Mouse (Mus musculus) heart, adult 2 months (tissue): ENCODE data around the gene Enkd1. TPM values are rescaled to one million over a fixed set of nuclear protein-coding genes. Genes with fewer than 3 reads are reported as not detected.

ENCODE experiments used
- DNase-seq, 2 experiments: peaks; one replicate each; pipeline ENCODE4 v3.0.0; 2021
- H3K27ac ChIP-seq: fragments of 200-600 bp; 2 replicates; pipeline ENCODE4 v1.8.1; 2022
- H3K27me3 ChIP-seq: fragments of 200-500 bp; 2 replicates; pipeline ENCODE4 v1.6.1; 2012; ENCODE audit warnings: mild to moderate bottlenecking, low read length, inconsistent platforms, mixed read lengths; ENCODE audit not compliant: control insufficient read depth, insufficient read depth
- H3K36me3 ChIP-seq: fragments of 200-500 bp; 2 replicates; pipeline ENCODE4 v1.6.1; 2012; ENCODE audit warnings: low read length, inconsistent platforms; ENCODE audit not compliant: control insufficient read depth, insufficient read depth
- H3K4me1 ChIP-seq: fragments of 200-500 bp; 2 replicates; pipeline ENCODE4 v1.6.1; 2011; ENCODE audit warnings: low read length; ENCODE audit not compliant: control insufficient read depth, insufficient read depth
- H3K4me3 ChIP-seq: fragments of 200-600 bp; 2 replicates; pipeline ENCODE4 v1.8.1; 2022
- H3K79me2 ChIP-seq: fragments of 200-500 bp; replicated peaks from 2 replicates; pipeline ENCODE4 v1.6.1; 2012; ENCODE audit warnings: mild to moderate bottlenecking, inconsistent platforms, low read length, moderate library complexity, mixed read lengths; ENCODE audit not compliant: control insufficient read depth, insufficient read depth
- H3K9ac ChIP-seq: fragments of 200-500 bp; 2 replicates; pipeline ENCODE4 v1.6.1; 2012; ENCODE audit warnings: low read depth, mild to moderate bottlenecking, control low read depth, inconsistent platforms, low read length, mixed read lengths
- CTCF ChIP-seq: fragments of 200-600 bp; IDR thresholded peaks from 2 replicates; pipeline ENCODE4 v1.8.1; 2022; ENCODE audit warnings: antibody characterized with exemption, mild to moderate bottlenecking, moderate library complexity
- EP300 ChIP-seq: fragments of 200-500 bp; IDR thresholded peaks from 2 replicates; pipeline ENCODE4 v1.6.1; 2011; ENCODE audit warnings: low read depth, low read length, control low read depth; ENCODE audit not compliant: insufficient read depth
- POLR2A ChIP-seq: fragments of 200-500 bp; IDR thresholded peaks from 2 replicates; pipeline ENCODE4 v1.6.1; 2011; ENCODE audit warnings: mild to moderate bottlenecking, low read depth, low read length, control low read depth; ENCODE audit not compliant: insufficient read depth
- WGBS: fragments of 180-500 bp; shearing (Covaris S2); methylation state at CpG from one replicate; pipeline ENCODE4 v1.1.7; 2018; 5-methylcytosine and 5-hydroxymethylcytosine counted together
- intact Hi-C: fragments of 180-260 bp; cut with DNase I; formaldehyde crosslinking; loops from one replicate; pipeline ENCODE4 v1.15.1; 2025
- polyA plus RNA-seq: library from polyadenylated mRNA; depleted of rRNA; stranded (reverse); fragments of >200 nt; gene quantifications from 2 replicates; pipeline ENCODE4 v1.2.3, GENCODE M21; 2012
- total RNA-seq, 2 experiments: library from RNA; stranded (reverse); gene quantifications; 2 replicates each; pipeline ENCODE4 v1.2.3; 2021

Enkd1 gene
- total and polyA plus RNA-seq, 3 experiments: 1.4 to 2.2 (median 1.9) TPM

DNA sequence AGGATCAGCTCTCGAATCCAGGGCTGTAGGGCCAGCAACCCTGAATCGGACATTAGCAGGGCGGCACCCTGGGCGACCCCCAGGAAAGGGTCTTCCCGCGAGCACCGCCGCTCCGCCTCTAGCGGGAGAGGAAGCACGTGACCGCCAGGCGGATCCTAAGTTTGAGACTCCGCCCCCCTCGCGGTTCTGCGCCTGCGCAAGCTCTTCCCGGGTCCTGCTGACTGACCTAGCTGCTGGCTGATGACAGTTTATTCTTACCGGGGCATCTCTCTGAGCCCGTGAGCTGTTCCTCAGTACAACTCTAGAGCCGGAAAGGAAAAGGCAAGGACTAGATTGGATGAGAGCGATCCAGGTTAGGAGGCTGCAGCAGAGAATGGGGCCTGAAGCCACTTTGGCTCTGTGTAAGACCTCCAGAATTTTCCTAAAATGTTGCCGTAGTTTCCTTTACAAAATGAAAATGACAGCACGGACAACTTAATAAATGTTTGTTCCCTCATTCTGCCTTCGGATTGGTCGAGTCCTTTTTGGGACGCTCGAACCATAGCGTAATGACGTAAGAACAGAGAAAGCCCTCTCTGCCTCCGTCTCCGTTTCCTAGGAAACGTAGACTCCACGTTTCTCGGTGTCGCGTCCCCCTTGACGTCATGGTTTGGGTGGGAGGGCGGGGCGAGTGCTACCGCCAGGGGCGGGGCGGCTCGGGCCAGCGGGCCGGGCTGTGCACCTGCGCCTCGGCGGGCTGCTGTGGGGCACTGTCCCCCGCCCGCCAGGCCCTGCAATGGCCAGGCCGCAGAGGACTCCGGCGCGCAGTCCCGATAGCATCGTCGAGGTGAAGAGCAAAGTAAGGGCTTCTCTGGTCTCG lies 6.8 kb downstream of the Enkd1 start, which contains the start of the genes Acd and Pard6a:
Gene Acd (minus strand): TSS at position 137 of the 859 bp plus-strand sequence.
Gene Pard6a (plus strand): TSS at position 183 of the 859 bp plus-strand sequence.
- Histone ChIP-seq H3K79me2 (no peaks in the 10 kb centered on the region), H3K4me1 (peaks cover 3% of the 10 kb centered on the region), H3K36me3 (no peaks in the 10 kb centered on the region), H3K4me3 (peak within 1 kb of the TSS; percentile 85), H3K27ac (peak within 1 kb of the TSS; percentile 92), H3K27me3 (no peaks in the 10 kb centered on the region), H3K9ac (peak within 1 kb of the TSS; percentile 86)
- intact Hi-C loops: loop anchor here (2.0 to 5.0 kb wide), 3 partner anchors 64 to 311 kb away; partner anchors contain the start of genes Agrp, Ctcf, Ddx28 and Pskh1
- DNase-seq: peak; percentile 95 to 97
- WGBS: under 1% methylated on average over 60 of the region's 60 CpGs
- TF ChIP-seq EP300 (0 out of 2 replicates have a peak, but pooled peaks have one; percentile 2), CTCF (peak; percentile 25; the same call in 1 of the 2 replicates), POLR2A (peak; percentile 90)

DNA sequence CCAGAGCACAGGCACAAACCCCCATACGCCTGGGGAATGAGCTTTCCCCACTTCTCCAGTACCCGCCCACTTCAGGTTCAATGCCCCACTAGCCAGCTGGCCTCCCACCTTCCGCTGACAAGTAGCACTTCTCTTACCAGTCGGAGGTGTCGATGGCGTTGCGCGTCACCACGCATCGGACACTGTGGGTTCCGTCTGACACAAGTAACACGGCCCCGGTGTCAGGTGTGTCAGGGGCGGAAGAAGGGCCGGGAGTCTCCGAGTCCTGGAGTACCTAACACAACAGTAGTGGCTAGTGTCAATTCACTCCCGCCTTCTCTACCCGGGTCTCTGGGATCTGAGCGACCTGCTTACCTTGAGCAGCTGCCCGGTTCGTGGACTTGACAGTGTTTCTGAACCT lies 7.4 kb downstream of the Enkd1 start:
- WGBS: under 1% methylated on average over 21 of the region's 21 CpGs
- Histone ChIP-seq H3K4me1 (peaks cover 3% of the 10 kb centered on the region), H3K27ac (peak overlapping the region; percentile 92), H3K27me3 (no peaks in the 10 kb centered on the region), H3K4me3 (peak overlapping the region; percentile 85), H3K36me3 (no peaks in the 10 kb centered on the region), H3K79me2 (no peaks in the 10 kb centered on the region), H3K9ac (peak overlapping the region; percentile 86)
- TF ChIP-seq POLR2A: no peak
- 0 out of 2 replicates have a peak, but pooled peaks have one; percentile 18 for TF ChIP-seq EP300
- DNase-seq: no peak
- intact Hi-C loops: loop anchor here (2.0 to 5.0 kb wide), 3 partner anchors 63 to 312 kb away; partner anchors contain the start of genes Agrp, Ctcf, Ddx28 and Pskh1

DNA sequence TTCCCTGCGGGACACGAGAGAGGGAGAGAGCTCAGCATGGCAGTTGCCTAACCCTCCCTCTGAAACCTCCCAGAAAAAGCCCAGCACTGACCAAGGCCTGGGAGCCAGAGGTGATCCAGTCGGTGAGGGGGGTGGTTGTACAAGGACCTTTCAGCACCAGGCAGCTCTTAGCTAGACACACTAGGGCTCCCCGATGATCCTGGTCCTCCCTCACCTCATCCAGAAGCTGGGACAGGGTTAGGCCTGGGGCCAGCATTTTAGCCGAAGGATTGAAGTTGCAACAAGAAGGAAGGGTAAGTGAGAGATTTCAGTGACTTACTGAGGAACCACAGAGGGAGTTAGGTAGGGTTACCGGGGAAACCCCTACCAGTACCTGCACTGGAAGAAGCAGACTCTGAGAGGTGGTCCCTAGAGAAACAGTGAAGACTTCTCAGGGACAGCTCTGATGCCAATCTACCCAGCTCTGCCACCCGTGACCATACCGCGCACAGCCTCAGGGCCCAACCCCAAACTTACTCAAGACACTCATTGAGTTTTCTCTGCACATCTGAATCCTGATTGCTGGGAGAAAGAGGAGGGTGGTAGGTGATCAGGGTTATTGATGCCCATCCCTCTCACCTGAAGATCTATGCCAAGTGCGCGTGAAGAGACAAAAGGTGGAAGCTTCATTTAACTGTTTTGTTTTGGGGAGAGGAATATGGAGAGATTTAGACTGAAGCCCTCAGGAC lies 8.4 kb downstream of the Enkd1 start:
- WGBS: 94% methylated on average over 11 of the region's 11 CpGs
- H3K4me3 ChIP-seq: no peak overlapping the region
- TF ChIP-seq EP300: no peak
- TF ChIP-seq POLR2A: no peak
- TF ChIP-seq CTCF: no peak
- intact Hi-C loops: loop anchor here (2.0 to 5.0 kb wide), 3 partner anchors 62 to 313 kb away; partner anchors contain the start of genes Agrp, Ctcf, Ddx28 and Pskh1
- no peak overlapping the region for H3K27ac ChIP-seq
- no peaks in the 10 kb centered on the region for H3K27me3 ChIP-seq
- H3K79me2 ChIP-seq: no peaks in the 10 kb centered on the region
- no peak for DNase-seq
- peaks cover 3% of the 10 kb centered on the region for H3K4me1 ChIP-seq
- H3K9ac ChIP-seq: no peak overlapping the region
- no peaks in the 10 kb centered on the region for H3K36me3 ChIP-seq

DNA sequence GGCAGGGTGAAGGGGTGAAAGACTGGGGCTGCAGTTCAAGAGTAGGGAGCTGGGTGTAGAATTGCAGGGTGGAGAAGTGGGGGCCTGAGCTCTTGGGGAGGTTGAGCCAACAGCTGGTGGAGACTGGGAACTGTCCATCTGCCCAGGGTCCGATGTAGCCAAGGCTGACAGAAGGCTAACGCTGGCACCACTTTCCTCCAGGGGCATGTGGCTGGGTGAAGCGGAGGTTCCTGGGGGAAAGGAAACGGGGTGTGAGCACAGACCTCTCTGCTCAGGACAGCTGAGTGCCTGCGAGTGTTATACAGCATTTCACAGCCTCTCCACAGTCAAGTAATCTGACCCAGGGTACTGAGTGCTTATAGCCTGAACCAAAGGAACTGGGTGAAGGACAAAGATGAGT lies 9.3 kb downstream of the Enkd1 start:
- no peaks in the 10 kb centered on the region for H3K79me2 ChIP-seq
- H3K36me3 ChIP-seq: no peaks in the 10 kb centered on the region
- no peak overlapping the region for H3K27ac ChIP-seq
- H3K4me3 ChIP-seq: no peak overlapping the region
- H3K9ac ChIP-seq: no peak overlapping the region
- H3K27me3 ChIP-seq: no peaks in the 10 kb centered on the region
- DNase-seq: no peak
- no peak for TF ChIP-seq CTCF
- no peak for TF ChIP-seq EP300
- no peak for TF ChIP-seq POLR2A
- H3K4me1 ChIP-seq: peaks cover 6% of the 10 kb centered on the region
- intact Hi-C loops: no loop called here
- 94% methylated on average over 5 of the region's 5 CpGs for WGBS

DNA sequence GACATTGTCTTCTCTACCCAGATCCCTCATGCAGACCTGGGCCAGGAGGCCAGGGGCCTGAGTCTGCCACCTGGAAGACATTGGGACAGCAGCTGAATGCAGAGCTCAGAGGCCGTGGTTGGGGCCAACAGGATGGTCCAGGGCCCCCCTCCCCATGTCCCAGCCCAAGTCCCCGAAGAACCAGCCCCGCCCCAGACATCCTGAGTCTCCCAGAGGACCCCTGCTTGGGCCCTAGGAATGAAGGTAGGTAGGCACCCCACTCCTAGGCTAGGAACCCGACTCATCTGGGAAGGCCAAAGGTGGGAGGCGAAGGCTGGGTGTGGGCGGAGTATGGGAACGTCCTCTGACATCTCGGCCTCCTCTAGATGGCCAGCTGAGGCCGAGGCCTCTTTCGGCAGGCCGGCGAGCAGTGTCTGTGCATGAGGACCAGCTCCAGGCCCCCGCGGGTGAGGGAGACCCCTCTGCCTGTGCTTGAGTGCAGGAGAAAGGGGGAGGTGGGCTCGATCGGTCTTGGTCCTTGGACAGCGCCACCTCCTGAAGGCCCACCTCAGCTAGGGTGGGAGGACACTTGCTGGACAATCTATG lies 10.7 kb downstream of the Enkd1 start:
- Histone ChIP-seq H3K27ac (no peak overlapping the region), H3K4me1 (peaks cover 6% of the 10 kb centered on the region), H3K79me2 (no peaks in the 10 kb centered on the region), H3K36me3 (no peaks in the 10 kb centered on the region), H3K27me3 (no peaks in the 10 kb centered on the region), H3K9ac (no peak overlapping the region), H3K4me3 (no peak overlapping the region)
- TF ChIP-seq POLR2A (no peak), CTCF (no peak), EP300 (no peak)
- intact Hi-C loops: no loop called here
- DNase-seq: no peak
- WGBS: 89% methylated on average over 17 of the region's 17 CpGs
